Mouse (Mus musculus): Measurements from ENCODE around the gene Ccdc65. TPM values are rescaled to one million over a fixed set of nuclear protein-coding genes. Genes with fewer than 3 reads are reported as not detected.

Ccdc65 gene
- total RNA-seq (2021) = 10 to 100 TPM; 12.6 to 13.3 TPM
- long read RNA-seq, experiment 1, transcript Ccdc65-201 (8 exons, 1,900 nt) = major isoform, 6 of 9 reads
- long read RNA-seq, experiment 1, partial matches to known transcripts = 0 of 9 reads
- long read RNA-seq, experiment 1, other reads (novel, unspliced or antisense) = 1 of 9 reads
- long read RNA-seq, experiment 2, transcript Ccdc65-201 (8 exons, 1,900 nt) = major isoform, 5 of 6 reads
- long read RNA-seq, experiment 2, partial matches to known transcripts = 0 of 6 reads
- long read RNA-seq, experiment 2, other reads (novel, unspliced or antisense) = 0 of 6 reads

DNA sequence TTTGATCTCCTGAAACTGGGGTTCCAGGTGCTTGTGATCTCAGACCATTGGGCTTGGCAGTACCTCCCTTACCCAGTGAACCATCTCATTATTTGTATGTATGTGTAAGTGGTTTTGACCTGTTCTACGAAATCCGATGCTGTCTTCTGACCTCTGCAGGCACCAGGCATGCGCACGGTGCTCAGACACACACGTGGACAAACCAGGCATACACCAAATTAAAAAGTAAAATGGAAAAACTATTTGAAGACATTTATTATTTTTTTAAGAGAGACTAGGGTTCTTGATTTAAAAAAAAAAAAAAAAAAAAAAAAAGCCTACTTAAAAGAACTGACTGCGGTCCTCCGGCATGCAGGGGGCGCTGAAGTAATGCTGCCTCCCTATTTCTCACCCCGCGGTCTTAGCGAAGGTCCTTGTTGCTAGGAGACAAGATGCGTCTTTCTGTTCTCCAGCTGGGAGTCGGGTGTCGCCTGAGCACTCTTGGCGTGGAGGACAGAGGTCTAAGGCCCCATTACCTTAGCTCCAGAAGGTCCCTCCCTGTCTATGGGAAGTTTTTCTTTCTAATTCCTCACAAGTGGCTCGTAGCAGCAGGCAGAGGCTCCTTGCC lies at the start of gene Ccdc65:
Ccdc65 (plus strand) TSS at position 442 of the 607 bp plus-strand sequence.
- intact Hi-C loops (cut with DNase I) = no loop called here

GRCm38 (mm10) chr15:98662198-98662566 lies 45.8 kb upstream of the Ccdc65 start:
- intact Hi-C loops (cut with DNase I) = loop anchor here (1.0 to 5.0 kb wide), 2 partner anchors 28 to 125 kb away; partner anchors contain the start of gene Wnt1

More for the DNA sequence above, at the start of gene Ccdc65:
- DNase-seq (ENCODE audit: low spot score in 2 of 2) = peak; percentile 92 to 95

GRCm38 (mm10) chr15:98662567-98663545 lies 45.2 kb upstream of the Ccdc65 start, which contains the start of gene Ddx23:
TSS of gene Ddx23 (minus strand) at chr15:98662894.
- intact Hi-C loops (cut with DNase I) = loop anchor here (1.0 to 5.0 kb wide), 2 partner anchors 29 to 124 kb away; partner anchors contain the start of gene Wnt1
- DNase-seq (ENCODE audit: low spot score in 2 of 2) = peak; percentile 97

More at GRCm38 (mm10) chr15:98662198-98662566, 45.8 kb upstream of the Ccdc65 start:
- DNase-seq (ENCODE audit: low spot score in 2 of 2) = no peak

DNA sequence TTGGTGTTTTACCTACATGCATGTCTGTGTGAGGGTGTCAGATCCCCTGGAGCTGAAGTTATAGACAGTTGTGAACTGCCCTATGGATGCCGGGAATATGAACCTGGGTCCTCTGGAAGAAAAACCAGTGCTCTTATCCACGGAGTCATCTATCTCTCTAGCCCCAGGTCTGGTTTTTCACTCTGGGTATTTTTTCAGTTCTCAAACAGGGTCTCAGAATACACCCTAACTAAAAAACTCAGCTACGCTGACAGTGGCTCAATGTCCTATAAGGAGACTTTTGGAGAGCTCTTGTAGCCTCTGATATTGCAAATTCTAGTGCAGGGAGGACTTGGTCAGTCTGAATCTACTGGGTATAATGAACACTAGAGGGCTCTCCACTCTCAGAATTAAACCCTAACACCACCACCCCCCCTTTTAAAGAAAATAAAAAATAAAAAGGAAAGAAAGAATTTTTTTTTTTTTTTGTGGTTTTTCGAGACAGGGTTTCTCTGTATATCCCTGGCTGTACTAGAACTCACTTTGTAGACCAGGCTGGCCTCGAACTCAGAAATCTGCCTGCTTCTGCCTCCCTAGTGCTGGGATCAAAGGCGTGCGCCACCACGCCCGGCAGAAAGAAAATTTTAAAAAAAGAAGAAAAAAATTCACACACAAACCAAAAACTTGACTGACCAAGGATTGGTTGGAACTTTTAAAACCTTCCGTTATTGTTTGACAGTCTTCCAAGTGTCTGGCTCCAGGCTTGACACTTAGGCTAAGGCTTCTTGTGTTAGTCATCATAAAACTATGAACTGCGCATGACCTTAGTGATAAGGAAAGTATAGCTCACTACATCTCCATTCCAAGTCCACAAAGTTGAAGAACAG lies 43.7 kb upstream of the Ccdc65 start:
- intact Hi-C loops (cut with DNase I) = loop anchor here (2.0 to 5.0 kb wide), 2 partner anchors 35 to 123 kb away; partner anchors contain the start of gene Wnt1
- DNase-seq (ENCODE audit: low spot score in 2 of 2) = no peak

DNA sequence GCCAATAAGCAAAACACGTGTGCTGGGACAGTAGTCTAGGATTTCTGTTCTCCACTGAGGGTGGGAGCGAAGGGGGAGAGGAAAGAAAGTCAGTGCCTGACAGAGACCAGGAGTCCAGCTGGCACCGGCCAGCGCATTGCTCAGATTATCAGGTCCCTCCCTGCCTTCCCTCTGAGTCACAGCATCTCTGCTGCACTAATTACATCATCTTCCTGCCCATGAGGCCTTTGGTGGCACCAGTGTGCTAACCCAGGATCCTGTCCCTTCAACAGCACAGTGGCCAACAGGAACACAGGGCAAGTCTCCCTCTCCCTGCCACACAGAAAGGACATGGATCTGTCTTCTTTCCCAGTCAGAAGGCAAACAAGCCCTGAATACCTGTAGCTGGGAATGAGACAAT lies 35.4 kb upstream of the Ccdc65 start:
- intact Hi-C loops (cut with DNase I) = no loop called here

DNA sequence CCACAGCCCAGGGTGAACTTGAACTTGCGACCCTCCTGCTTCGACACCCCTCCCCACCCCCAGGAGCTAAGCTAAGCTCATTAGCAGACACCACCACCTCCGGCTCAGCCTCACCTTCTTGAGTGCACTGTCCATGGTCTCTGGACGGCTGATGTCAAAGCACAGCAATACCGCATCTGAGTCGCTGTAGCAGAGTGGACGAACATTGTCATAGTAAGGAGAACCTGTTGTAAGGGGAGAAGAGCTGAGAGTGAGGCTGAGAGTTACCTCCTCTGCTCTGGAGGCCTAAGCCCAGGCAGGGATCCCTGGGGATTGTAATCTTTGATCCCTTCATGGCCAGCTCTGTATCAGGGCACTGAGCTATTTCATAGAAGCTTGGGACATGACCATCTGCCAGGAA lies 34.3 kb upstream of the Ccdc65 start:
- intact Hi-C loops (cut with DNase I) = no loop called here
- no peak for DNase-seq (ENCODE audit: low spot score in 2 of 2)

More for the DNA sequence above, 35.4 kb upstream of the Ccdc65 start:
- no peak for DNase-seq (ENCODE audit: low spot score in 2 of 2)

- intact Hi-C loops (cut with DNase I) = no loop called here
- peak; percentile 71 to 78 for DNase-seq (ENCODE audit: low spot score in 2 of 2)
These were observed 33.6 kb upstream of the Ccdc65 start for GRCm38 (mm10) chr15:98674284-98674993.

DNA sequence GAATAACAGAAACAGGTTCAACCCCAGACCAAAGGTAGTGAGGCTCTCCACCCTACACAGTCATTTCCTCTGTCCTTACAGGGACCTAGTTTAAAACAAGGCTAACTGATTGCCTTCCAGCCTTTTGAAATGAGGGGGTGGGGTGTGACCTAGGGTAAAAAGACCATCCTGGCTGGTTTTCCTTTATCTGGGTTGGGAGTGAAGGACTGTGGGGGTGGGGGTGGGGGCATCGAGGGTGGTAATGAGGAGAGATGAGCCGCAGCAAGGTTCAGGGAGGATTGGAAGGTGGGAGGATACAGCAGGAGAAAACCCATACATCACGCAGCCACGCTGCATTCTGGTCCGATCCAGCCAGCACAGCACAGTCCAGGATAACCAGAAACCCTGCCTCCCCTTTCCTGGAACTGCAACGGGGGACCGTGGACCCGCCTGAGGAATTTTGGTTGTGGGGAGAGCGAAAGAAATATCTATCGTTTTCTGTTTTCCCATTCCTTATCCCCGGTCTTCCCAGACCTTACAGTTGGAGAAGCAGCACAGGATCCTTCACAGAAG lies 32.9 kb upstream of the Ccdc65 start:
- intact Hi-C loops (cut with DNase I) = no loop called here
- no peak for DNase-seq (ENCODE audit: low spot score in 2 of 2)

DNA sequence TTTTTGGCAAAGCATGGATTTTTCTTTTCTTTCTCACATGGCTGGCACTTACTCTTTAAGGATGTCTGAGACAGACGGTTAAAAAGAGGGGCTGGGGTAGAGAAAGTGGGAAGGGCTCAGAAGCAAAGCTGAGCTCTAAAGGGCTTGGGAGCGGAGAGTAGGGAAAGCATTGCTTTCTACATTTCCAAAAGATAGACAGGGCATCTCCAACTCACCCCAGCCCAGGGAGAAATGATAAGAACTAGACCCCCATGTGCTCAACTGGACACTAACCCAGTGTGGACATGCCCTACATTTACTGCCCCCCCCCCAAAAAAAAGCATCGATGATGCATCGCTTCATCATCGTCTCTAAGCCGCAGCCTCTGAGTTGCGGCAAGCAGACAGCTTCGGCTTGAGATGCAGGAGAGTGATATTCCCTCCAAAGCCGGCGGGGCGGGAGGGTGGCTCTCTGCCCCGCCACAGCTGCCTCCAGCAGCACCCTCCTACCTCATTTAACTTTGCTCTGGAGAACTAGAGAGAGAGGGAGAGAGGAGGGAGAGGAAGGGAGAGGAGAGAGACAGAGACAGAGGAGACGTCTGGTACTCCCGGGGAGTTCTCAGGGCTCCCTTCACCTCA lies 32.3 kb upstream of the Ccdc65 start:
- intact Hi-C loops (cut with DNase I) = no loop called here

GRCm38 (mm10) chr15:98676471-98676870 lies 31.5 kb upstream of the Ccdc65 start:
- DNase-seq (ENCODE audit: low spot score in 2 of 2) = no peak
- intact Hi-C loops (cut with DNase I) = no loop called here

More for the DNA sequence above, 32.3 kb upstream of the Ccdc65 start:
- DNase-seq (ENCODE audit: low spot score in 2 of 2) = no peak

DNA sequence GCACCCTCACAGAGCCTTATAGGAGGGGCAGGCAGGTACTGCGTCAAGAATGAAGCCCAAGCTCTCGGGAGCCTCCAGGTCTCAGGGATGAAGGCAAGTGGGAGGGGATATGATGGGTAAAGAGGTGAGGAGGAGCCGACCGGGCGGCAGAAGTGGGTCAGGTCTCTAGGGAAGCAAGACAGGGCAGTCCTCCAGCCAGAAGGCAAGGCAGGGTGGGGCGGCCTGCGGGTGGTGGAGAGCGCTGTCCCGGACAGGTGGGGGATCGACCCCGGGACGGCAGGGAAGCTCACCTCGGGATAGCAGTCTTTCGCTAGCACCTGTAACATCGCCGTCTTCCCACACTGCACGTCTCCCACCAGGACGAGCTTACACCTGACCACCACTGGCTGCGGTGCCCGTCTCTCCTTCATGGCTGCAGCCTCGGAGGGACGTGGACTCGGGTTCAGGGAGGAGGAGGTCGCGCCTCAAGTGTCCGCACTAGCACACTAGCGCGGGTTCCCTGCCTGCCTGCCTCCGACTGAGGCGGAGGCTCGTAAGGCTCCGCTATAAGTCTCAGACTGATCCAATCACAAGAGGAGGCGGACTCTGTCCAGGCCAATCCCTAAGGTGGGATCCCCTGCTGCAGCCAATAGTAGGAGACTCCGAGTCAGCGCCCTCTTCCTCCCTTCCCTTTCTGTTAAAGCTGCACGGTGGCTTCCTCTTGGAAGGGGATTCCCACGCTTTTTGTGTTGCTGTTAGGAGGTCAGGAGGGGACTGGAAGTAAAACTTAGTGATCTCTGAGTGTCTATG lies 30.9 kb upstream of the Ccdc65 start, which contains the start of gene Rnd1:
Rnd1 (minus strand) TSS at position 522 of the 789 bp plus-strand sequence.
- intact Hi-C loops (cut with DNase I) = no loop called here
- peak; percentile 93 to 94 for DNase-seq (ENCODE audit: low spot score in 2 of 2)

- no peak for DNase-seq (ENCODE audit: low spot score in 2 of 2)
- intact Hi-C loops (cut with DNase I) = no loop called here
These were observed 30.0 kb upstream of the Ccdc65 start for GRCm38 (mm10) chr15:98677977-98678376.

GRCm38 (mm10) chr15:98680660-98681059 lies 27.3 kb upstream of the Ccdc65 start:
- no peak for DNase-seq (ENCODE audit: low spot score in 2 of 2)
- intact Hi-C loops (cut with DNase I) = no loop called here

DNA sequence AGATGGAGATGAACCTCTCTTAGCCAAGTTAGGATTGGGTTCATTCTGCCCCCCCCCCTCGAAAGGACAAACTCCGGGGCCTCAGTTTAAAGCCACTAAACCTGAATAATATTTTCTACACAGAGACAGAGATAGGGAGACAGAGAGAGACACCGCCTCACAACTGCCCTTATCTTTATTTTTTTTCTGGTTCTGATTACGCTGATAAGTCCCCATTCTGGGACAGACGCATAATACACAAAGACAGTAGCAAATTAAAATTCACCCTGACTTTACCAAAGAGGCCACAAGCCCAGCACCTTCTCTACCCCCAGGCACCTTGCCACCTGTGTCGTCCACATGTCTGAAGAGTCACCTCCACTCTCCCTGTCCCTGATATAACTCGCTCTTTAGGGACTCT lies 26.4 kb upstream of the Ccdc65 start:
- intact Hi-C loops (cut with DNase I) = no loop called here
- no peak for DNase-seq (ENCODE audit: low spot score in 2 of 2)

GRCm38 (mm10) chr15:98683177-98683576 lies 24.8 kb upstream of the Ccdc65 start:
- intact Hi-C loops (cut with DNase I) = no loop called here
- DNase-seq (ENCODE audit: low spot score in 2 of 2) = no peak

- intact Hi-C loops (cut with DNase I) = no loop called here
- no peak for DNase-seq (ENCODE audit: low spot score in 2 of 2)
These were observed 24.3 kb upstream of the Ccdc65 start for GRCm38 (mm10) chr15:98683746-98684145.

GRCm38 (mm10) chr15:98685926-98686325 lies 22.1 kb upstream of the Ccdc65 start:
- intact Hi-C loops (cut with DNase I) = no loop called here
- DNase-seq (ENCODE audit: low spot score in 2 of 2) = no peak
